Mouse (Mus musculus) embryonic fibroblast, embryonic 13.5 days (primary cell): ENCODE results near the gene Kif1c.

Source experiments
- CTCF ChIP-seq: IDR thresholded peaks from 2 replicates; pipeline ENCODE4 v1.5.1; 2011; ENCODE audit warnings: mild to moderate bottlenecking, control low read depth, low read length, moderate library complexity, borderline replicate concordance; ENCODE audit not compliant: insufficient read depth
- POLR2A ChIP-seq: IDR thresholded peaks from 2 replicates; pipeline ENCODE4 v1.6.1; 2011; ENCODE audit warnings: low read depth, mild to moderate bottlenecking, control low read depth, low read length, moderate library complexity

- TF ChIP-seq POLR2A, result no peak; the same call in 1 of the 2 replicates
- no peak for TF ChIP-seq CTCF
These were observed 1.0 kb downstream of the Kif1c start for GRCm38 (mm10) chr11:70701221-70701955.
